Mouse (Mus musculus): ENCODE data around the gene Gm10722. TPM values are rescaled to one million over a fixed set of nuclear protein-coding genes. Genes with fewer than 3 reads are reported as not detected.
"Not testable (repeated sequence)": the region's sequence is repeated elsewhere in the genome, so short reads cannot be mapped to it uniquely, and the experiment has no call there.

Gm10722 gene
- total RNA-seq (2014; rRNA removed; ENCODE audit: low replicate concordance) (not detected in 2 replicates), polyA plus RNA-seq (2015; fragmentation: Nextera tagmentation; extraction: Ambion mirVana) (not detected in 2 replicates)

- not testable (repeated sequence) for H3K9me3 ChIP-seq (replicated peaks; ENCODE audit: control insufficient read depth, low read length); H3K9ac ChIP-seq (replicated peaks; ENCODE audit: low read depth, low read length); H3K4me1 ChIP-seq (ENCODE audit: control insufficient read depth, insufficient read depth); H3K27me3 ChIP-seq (ENCODE audit: control insufficient read depth, insufficient read depth, low read length); H3K4me2 ChIP-seq (ENCODE audit: low read depth, low read length); ATAC-seq (ENCODE audit: insufficient read depth, low read depth); H3K4me3 ChIP-seq (ENCODE audit: low read depth, low read length); H3K27ac ChIP-seq (ENCODE audit: low read depth); DNase-seq (ENCODE audit: low spot score); H3K36me3 ChIP-seq (replicated peaks; ENCODE audit: control insufficient read depth, insufficient read depth, low read length)
- WGBS, result 65% methylated on average over 12 of the region's 12 CpGs
These were observed at the start of gene Gm10722 for GRCm38 (mm10) chr9:3000445-3000972. Gm10722 (plus strand) TSS chr9:3000922.

- H3K27ac ChIP-seq (ENCODE audit: low read depth); H3K36me3 ChIP-seq (replicated peaks; ENCODE audit: control insufficient read depth, insufficient read depth, low read length); H3K9me3 ChIP-seq (replicated peaks; ENCODE audit: control insufficient read depth, low read length); DNase-seq (ENCODE audit: low spot score); H3K27me3 ChIP-seq (ENCODE audit: control insufficient read depth, insufficient read depth, low read length); ATAC-seq (ENCODE audit: insufficient read depth, low read depth); H3K9ac ChIP-seq (replicated peaks; ENCODE audit: low read depth, low read length); H3K4me2 ChIP-seq (ENCODE audit: low read depth, low read length); H3K4me1 ChIP-seq (ENCODE audit: control insufficient read depth, insufficient read depth); H3K4me3 ChIP-seq (ENCODE audit: low read depth, low read length): not testable (repeated sequence)
- 61% methylated on average over 8 of the region's 8 CpGs for WGBS
These were observed 284 bp downstream of the Gm10722 start for GRCm38 (mm10) chr9:3001006-3001405.

- H3K9ac ChIP-seq (replicated peaks; ENCODE audit: low read depth, low read length); H3K9me3 ChIP-seq (replicated peaks; ENCODE audit: control insufficient read depth, low read length); H3K27ac ChIP-seq (ENCODE audit: low read depth); H3K4me3 ChIP-seq (ENCODE audit: low read depth, low read length); H3K4me2 ChIP-seq (ENCODE audit: low read depth, low read length); H3K27me3 ChIP-seq (ENCODE audit: control insufficient read depth, insufficient read depth, low read length); H3K36me3 ChIP-seq (replicated peaks; ENCODE audit: control insufficient read depth, insufficient read depth, low read length); H3K4me1 ChIP-seq (ENCODE audit: control insufficient read depth, insufficient read depth): not testable (repeated sequence)
- DNase-seq (ENCODE audit: low spot score) (peak; percentile 5), ATAC-seq (ENCODE audit: insufficient read depth, low read depth) (peak; percentile 72)
- WGBS, result 52% methylated on average over 8 of the region's 11 CpGs
These were observed 1.4 kb downstream of the Gm10722 start for GRCm38 (mm10) chr9:3001948-3002659.

GRCm38 (mm10) chr9:3002794-3003396, 2.2 kb downstream of the Gm10722 start, which contains the start of gene Gm11168:
Gm11168 (plus strand) TSS chr9:3003346.
- H3K9me3 ChIP-seq (replicated peaks; ENCODE audit: control insufficient read depth, low read length); H3K4me1 ChIP-seq (ENCODE audit: control insufficient read depth, insufficient read depth); ATAC-seq (ENCODE audit: insufficient read depth, low read depth); DNase-seq (ENCODE audit: low spot score); H3K4me2 ChIP-seq (ENCODE audit: low read depth, low read length); H3K36me3 ChIP-seq (replicated peaks; ENCODE audit: control insufficient read depth, insufficient read depth, low read length); H3K27me3 ChIP-seq (ENCODE audit: control insufficient read depth, insufficient read depth, low read length); H3K4me3 ChIP-seq (ENCODE audit: low read depth, low read length); H3K27ac ChIP-seq (ENCODE audit: low read depth); H3K9ac ChIP-seq (replicated peaks; ENCODE audit: low read depth, low read length): not testable (repeated sequence)
- WGBS, result 65% methylated on average over 6 of the region's 14 CpGs

- not testable (repeated sequence) for H3K4me2 ChIP-seq (ENCODE audit: low read depth, low read length); H3K27me3 ChIP-seq (ENCODE audit: control insufficient read depth, insufficient read depth, low read length); H3K4me3 ChIP-seq (ENCODE audit: low read depth, low read length); H3K36me3 ChIP-seq (replicated peaks; ENCODE audit: control insufficient read depth, insufficient read depth, low read length); H3K4me1 ChIP-seq (ENCODE audit: control insufficient read depth, insufficient read depth); ATAC-seq (ENCODE audit: insufficient read depth, low read depth); DNase-seq (ENCODE audit: low spot score); H3K27ac ChIP-seq (ENCODE audit: low read depth); H3K9ac ChIP-seq (replicated peaks; ENCODE audit: low read depth, low read length)
- WGBS, result 79% methylated on average over 1 of the region's 5 CpGs
- H3K9me3 ChIP-seq (replicated peaks; ENCODE audit: control insufficient read depth, low read length), result peaks cover 10% of the 10 kb centered on the region
These were observed 5.5 kb downstream of the Gm10722 start for GRCm38 (mm10) chr9:3006179-3006578.

GRCm38 (mm10) chr9:3006636-3007035, 5.9 kb downstream of the Gm10722 start:
- not testable (repeated sequence) for H3K4me1 ChIP-seq (ENCODE audit: control insufficient read depth, insufficient read depth); H3K27me3 ChIP-seq (ENCODE audit: control insufficient read depth, insufficient read depth, low read length); H3K27ac ChIP-seq (ENCODE audit: low read depth); H3K9ac ChIP-seq (replicated peaks; ENCODE audit: low read depth, low read length); H3K4me2 ChIP-seq (ENCODE audit: low read depth, low read length); DNase-seq (ENCODE audit: low spot score); H3K36me3 ChIP-seq (replicated peaks; ENCODE audit: control insufficient read depth, insufficient read depth, low read length); H3K4me3 ChIP-seq (ENCODE audit: low read depth, low read length)
- WGBS, result 62% methylated on average over 7 of the region's 8 CpGs
- ATAC-seq (ENCODE audit: insufficient read depth, low read depth), result peak; percentile 43; the same call in 1 of the 2 replicates
- peaks cover 10% of the 10 kb centered on the region for H3K9me3 ChIP-seq (replicated peaks; ENCODE audit: control insufficient read depth, low read length)

GRCm38 (mm10) chr9:3007272-3007671, 6.5 kb downstream of the Gm10722 start:
- ATAC-seq (ENCODE audit: insufficient read depth, low read depth); H3K4me1 ChIP-seq (ENCODE audit: control insufficient read depth, insufficient read depth): not testable (repeated sequence)
- peaks cover 10% of the 10 kb centered on the region for H3K9me3 ChIP-seq (replicated peaks; ENCODE audit: control insufficient read depth, low read length)

GRCm38 (mm10) chr9:3009331-3009730, 8.6 kb downstream of the Gm10722 start:
- not testable (repeated sequence) for H3K4me1 ChIP-seq (ENCODE audit: control insufficient read depth, insufficient read depth); H3K27me3 ChIP-seq (ENCODE audit: control insufficient read depth, insufficient read depth, low read length); DNase-seq (ENCODE audit: low spot score); H3K9ac ChIP-seq (replicated peaks; ENCODE audit: low read depth, low read length); H3K36me3 ChIP-seq (replicated peaks; ENCODE audit: control insufficient read depth, insufficient read depth, low read length); H3K27ac ChIP-seq (ENCODE audit: low read depth); H3K4me3 ChIP-seq (ENCODE audit: low read depth, low read length); H3K4me2 ChIP-seq (ENCODE audit: low read depth, low read length)
- peak; percentile 44 for ATAC-seq (ENCODE audit: insufficient read depth, low read depth)
- H3K9me3 ChIP-seq (replicated peaks; ENCODE audit: control insufficient read depth, low read length), result peaks cover 10% of the 10 kb centered on the region
- no CpG with 5 or more reads among the region's 5 CpGs for WGBS

More at GRCm38 (mm10) chr9:3007272-3007671, 6.5 kb downstream of the Gm10722 start:
- not testable (repeated sequence) for H3K27me3 ChIP-seq (ENCODE audit: control insufficient read depth, insufficient read depth, low read length); H3K9ac ChIP-seq (replicated peaks; ENCODE audit: low read depth, low read length); H3K4me2 ChIP-seq (ENCODE audit: low read depth, low read length); DNase-seq (ENCODE audit: low spot score); H3K4me3 ChIP-seq (ENCODE audit: low read depth, low read length); H3K27ac ChIP-seq (ENCODE audit: low read depth); H3K36me3 ChIP-seq (replicated peaks; ENCODE audit: control insufficient read depth, insufficient read depth, low read length)
- 64% methylated on average over 7 of the region's 9 CpGs for WGBS

All from heart, postnatal 0 days (tissue).